Mouse (Mus musculus): ENCODE measurements around the gene Cdh8.
"Not testable (repeated sequence)": the region's sequence is repeated elsewhere in the genome, so short reads cannot be mapped to it uniquely, and the experiment has no call there.

The Cdh8 gene

DNA sequence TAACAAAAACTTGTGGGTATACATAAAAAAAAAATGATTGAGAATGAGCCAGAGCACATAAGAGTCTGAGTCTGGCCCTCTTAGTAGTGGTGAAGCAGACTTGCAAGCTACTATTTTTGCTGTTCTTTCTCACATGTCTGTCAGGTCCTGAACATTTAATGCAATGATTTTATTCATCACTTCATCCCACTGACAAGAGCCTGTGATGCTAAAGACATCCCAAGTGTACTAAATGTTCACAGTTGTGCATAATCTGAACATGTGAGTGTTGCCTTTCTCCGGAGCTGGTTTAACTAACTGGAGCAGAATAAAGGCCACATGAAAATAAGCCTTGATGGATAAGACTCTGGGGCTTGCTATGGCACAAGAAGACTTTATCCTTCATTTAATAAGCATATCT is 131.2 kb downstream of the Cdh8 start:
- DNase-seq (ENCODE audit: low spot score in 2 of 2): no peak

DNA sequence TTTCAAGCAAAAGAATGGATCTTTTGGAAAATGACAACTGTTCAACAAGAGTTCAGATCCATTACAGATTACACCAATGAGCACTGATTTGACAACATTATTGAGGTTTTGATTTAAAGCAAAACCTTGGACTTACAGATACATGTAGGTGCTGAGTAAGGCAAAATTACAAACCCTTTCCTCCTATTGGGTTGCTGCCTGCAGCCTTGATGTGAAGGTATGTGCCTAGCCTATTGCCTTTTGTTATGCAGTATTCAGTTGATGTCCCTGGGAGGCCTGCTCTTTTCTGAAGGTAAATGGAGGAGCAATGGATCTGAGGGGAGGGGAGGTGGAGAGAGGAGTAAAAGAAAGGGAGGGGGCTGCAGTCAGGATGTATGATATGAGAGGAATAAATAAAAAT is 135.9 kb downstream of the Cdh8 start:
- DNase-seq (ENCODE audit: low spot score in 2 of 2): no peak

DNA sequence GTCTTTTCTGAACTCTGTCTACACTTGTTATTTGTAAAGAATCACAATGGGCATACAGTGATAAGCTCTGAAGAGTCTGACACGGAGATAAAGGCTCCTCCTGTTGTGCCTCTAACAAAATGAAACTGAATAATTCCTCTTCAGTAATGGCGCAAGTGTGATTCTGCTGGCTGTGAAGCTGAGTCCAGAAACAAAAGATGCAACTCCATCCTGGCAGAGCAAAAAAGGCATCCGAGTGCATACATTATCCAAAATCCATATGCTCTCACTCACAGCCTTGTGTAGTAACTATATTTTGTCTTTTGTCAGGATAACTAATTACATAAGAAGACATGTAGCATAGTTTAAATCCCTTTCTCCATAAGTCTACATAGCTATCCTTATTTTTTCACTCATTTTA is 149.1 kb downstream of the Cdh8 start:
- no peak for DNase-seq (ENCODE audit: low spot score in 2 of 2)

DNA sequence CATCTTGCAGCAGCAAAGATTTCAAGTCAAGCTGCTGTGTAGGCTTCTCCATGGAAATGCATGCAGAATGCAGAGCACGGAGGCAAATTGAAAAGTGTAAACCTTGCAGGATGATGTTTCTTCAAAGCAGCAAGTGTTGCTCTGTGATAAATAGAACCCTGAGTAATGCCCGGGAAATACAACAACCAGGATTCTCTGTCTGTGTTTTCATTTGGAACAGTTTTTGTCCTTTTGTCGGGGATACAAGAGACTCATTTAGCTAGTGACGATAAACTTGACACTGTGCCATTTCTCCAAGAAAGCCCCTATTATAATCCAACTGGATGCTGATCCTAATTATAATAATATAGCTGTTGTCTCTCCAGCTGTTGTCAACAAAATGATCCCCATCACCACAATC is 181.9 kb downstream of the Cdh8 start:
- no peak for DNase-seq (ENCODE audit: low spot score in 2 of 2)

DNA sequence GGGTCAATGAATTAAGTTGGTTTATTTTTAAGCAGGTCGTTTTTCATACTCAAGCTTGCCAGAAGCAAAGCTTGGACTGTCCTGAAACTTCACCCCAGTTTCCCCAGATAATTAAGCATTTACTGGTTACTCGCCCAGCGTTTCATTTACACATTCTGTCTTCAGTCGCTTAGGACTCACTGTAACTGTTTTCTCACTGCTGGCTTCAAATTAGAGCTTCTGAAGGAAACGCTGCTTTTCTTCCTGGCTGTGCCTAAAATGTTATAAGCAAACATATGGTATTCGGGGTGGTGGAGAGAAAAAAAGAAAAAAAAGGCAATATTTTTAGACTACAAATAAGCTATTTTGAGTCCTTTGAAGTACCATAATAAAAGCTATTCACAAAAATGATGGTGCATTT is 192.6 kb downstream of the Cdh8 start:
- DNase-seq (ENCODE audit: low spot score in 2 of 2): no peak

DNA sequence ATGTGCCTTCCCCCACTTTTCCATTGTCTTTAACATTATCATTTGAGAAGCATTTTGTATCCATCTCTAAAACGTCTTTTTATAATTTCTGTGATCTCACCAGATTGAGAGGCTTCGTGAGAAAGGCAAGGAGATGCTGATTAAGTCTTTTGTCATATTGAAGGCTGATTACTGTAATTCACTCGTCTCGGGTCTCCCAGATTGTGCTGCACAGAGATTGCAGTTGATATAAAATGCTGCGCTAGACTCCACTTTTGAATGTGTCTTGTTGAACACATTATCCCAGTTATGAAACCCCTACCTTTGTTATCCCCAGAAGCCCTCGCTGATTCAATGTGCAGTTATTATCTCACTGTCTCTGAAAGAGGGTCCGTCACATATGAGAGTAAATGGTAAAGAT is 211.1 kb downstream of the Cdh8 start:
- no peak for DNase-seq (ENCODE audit: low spot score in 2 of 2)

DNA sequence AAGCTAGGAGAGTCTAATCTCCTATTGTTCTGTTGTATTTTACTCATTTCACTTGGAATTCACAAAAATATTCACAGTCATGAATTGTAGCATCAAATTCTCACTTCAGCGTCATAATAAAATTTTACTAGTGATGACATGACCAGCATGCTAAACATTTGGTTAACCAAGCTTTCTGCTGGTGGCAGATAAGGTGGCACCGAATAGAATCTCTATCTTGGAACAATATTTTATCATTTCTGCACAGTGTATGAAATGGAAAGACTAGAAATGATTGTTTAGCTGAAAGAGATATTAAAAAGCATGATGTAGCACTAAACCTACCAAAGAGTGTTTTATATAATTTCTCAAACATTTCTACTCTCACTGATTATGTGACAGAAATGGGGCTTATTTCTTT is 225.6 kb downstream of the Cdh8 start:
- no peak for DNase-seq (ENCODE audit: low spot score in 2 of 2)

DNA sequence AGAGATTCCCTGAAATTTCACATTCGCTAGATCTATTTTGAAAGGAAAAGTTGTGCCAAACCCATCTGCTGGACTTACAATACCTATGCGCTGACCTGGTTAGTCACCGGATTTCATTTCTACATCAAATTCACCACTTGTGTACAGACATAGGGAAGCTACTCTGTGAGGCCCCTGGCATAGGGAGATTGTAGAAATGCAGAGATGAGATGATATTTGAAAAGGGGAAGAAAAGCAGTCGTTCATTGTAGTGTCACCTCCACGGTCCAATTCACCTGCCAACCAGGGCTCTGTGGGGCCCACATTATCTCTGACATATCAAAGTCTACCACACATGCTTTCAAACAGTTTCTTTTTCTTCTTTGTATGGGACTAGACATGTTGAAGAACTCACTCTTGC is 229.4 kb downstream of the Cdh8 start:
- no peak for DNase-seq (ENCODE audit: low spot score in 2 of 2)

DNA sequence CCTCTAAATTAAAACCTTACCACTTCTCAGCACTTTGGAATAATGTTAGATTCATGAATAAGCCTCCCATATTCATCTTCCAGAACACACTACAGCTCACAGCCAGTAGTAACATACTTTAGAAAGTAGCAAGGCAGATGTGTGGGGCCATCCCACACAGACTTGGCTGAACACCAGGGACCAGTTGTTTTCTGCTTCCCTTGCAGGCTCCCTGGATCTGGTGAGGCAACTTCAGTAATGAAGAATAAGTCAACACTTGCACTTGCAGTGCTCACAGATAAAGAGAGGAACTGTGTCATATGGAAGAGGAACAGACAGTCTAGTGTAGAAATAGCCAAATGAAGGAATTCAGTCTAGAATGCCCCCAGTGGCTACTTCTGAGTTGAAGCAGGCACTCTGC is 232.1 kb downstream of the Cdh8 start:
- DNase-seq (ENCODE audit: low spot score in 2 of 2): no peak

DNA sequence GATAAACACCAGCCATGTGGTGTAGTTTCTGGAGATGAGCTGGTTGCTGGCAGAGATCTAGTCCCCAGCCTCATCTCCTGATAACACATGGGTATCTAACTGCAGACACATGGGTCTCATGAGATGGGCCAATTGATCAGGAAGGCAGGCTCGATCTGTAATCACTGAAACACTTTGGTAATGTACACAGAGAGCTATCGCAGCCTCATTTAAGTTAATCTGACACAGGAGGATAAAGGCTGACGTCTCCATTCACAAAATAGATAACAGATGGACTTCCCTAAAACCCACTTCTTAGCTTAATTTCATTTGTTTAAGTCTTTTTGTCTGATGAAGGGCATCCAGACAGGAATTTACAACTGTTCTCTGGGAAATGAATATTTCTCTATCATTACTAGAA is 249.3 kb downstream of the Cdh8 start:
- DNase-seq (ENCODE audit: low spot score in 2 of 2): no peak

DNA sequence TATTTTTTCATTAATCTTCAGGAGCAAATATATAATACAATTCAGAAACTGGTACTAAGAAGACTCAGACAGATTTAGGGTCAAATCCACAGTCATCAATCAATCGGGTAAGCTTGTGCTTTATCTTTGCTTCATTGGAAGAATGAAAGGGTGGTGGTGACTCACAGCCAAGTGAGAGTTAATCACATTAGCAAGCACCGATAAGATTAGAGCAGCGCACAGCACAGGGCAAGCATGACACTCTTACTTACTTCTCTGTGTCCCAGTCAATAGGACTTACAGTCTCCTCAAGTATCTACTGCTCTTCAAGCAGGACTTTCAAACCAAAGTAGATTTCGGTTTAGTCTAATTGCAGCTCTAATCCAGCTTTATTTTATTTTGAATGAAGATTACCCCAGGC is 254.6 kb downstream of the Cdh8 start:
- DNase-seq (ENCODE audit: low spot score in 2 of 2): no peak

DNA sequence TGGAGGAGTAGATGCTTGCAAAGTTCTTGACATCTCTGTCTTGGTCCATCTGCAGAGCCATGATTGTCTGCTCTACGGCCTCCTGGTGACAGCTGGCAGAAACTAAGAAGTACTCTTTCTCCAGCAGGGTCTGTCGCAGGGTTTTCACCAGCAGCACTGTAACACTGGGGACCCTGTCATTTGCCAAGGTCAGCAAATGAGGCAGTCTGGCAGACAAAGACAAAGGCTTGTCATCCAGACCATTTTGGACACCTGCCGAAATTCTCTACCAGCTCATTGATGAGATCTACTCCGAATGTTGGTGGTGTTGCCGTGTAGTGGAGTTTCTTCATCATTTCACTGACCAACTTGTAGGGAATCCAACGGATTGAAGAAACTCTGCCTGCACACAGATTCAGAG is 270.8 kb downstream of the Cdh8 start:
- DNase-seq (ENCODE audit: low spot score in 2 of 2): no peak

DNA sequence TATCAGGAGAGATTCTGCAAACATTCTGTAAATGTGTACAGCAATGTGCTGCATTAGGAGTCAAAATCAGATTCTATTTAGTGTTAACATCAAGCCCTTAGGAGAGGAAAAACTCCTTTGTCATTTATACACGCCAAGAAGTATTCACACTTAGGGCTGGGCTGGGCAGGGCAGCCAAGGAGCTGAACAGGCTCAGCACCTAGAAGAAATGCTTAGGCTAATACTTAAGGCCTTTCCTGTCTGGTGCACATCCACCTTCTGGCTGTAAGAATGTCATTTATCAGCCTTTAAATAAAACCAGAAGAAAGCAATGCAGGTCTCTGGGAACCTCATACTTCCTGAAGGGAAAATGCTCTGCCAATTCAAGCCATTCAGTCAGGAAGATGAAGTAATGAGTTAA is 271.5 kb downstream of the Cdh8 start:
- DNase-seq (ENCODE audit: low spot score in 2 of 2): not testable (repeated sequence)

DNA sequence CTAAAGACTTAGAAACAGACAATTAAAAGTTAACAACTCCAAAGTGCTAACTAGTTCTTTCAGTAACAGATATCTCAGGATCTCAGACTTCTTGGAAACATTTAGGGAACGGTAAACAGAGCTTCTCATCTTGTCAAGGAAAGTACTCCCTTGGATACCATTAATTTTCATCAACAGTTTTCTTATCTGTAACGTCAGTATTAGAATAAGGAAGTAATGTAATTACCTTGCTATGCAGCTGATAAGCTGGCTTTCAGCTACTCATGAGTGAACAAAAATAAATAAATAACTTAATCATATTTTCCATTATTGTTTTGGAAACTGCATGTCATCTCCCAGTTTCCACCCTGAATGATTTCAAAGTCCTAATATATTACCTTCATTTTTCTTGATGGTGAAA is 317.8 kb downstream of the Cdh8 start:
- no peak for DNase-seq (ENCODE audit: low spot score in 2 of 2)

DNA sequence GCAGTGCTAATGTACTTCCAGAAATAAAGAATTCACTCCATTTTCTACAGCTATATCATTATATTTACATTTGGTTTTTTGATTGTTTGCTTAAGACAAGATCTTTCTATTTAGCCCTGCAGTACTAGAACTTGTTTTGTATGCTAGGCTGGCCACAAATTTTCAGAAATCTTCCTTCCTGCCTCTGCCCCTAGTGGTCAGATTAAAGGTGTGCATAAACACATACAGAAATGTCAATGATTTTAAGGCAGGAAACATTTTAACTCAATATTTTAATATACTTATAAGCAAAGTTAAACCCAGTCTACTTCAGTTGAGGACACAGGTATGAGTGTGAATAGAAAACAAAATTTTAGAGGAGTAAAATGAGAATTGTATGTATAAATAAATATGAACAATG is 364.9 kb downstream of the Cdh8 start:
- DNase-seq (ENCODE audit: low spot score in 2 of 2): no peak

DNA sequence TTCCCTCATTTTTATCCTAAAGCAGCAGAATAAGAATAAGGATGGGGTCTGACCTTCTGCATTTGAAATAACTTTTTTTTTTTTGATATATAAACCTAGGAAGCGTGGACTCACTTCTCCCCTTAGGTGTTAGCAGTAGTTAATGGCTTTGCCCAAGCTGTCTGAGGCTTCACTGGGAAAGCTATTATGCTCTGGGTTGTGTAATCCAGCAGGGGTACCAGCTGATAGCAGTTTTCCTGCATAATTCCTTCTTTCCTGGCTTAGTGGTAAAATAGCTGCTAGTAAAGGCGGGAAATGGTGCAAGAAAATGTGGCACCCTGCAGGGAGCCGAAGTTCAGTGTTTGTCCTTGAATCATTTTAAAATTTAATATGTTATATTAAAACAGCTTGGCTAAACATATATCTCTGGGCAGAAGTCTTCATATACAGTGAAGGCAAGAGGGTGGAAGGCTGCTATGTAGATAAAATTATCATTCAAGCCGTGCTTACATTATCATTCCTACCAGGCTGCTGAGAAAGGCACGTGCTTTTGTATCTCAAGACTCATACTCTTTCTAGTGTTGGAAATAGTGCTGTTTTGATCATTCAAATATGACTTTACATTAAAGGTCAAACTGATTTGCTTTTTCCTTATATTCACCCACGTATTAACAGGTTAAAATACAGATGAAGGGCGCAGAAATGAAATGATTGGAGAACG is 367.5 kb downstream of the Cdh8 start:
- no peak for DNase-seq (ENCODE audit: low spot score in 2 of 2)

DNA sequence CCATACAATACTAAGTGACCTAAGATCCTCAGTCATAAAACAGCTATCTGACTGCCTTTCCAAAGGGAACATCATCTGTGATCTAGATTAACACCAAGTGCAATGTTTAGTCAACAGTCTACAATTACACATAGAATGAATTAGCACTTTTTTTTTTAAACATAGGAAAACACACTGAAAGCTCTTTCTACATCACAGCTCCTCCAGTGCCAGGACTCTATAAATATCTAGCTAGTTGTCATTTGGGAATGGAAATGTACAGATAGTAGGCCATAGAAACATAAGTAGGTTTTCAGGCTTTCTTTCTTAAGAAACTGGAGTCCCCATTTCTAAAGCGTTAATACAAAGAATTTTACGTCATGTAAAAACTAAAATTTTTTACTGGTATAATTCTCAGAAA is 375.8 kb downstream of the Cdh8 start:
- DNase-seq (ENCODE audit: low spot score in 2 of 2): no peak

DNA sequence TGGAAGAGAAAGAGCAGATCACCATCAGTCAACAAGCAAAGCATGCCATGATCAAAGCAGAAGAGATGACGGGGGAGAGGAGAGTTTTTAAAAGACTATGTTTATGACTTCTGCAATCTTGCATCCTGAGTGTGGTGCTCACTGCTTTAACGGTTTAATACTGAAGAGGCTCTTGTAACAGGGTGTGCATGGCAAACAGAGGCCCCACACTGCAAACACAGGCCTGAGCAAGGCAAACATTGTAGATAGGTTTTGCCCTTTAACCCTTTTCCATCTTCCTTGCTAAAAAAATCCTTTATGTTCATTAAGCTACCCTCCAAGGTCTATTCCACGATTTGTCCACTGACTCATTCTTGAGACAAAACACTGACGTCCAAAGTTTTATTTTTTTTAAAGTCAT is 385.2 kb downstream of the Cdh8 start:
- DNase-seq (ENCODE audit: low spot score in 2 of 2): no peak

All from urinary bladder, postnatal 36 days (tissue).